Mouse (Mus musculus) effector memory CD4-positive, alpha-beta T cell, adult 5 months (primary cell): ENCODE results near the gene Pglyrp4. TPM values are rescaled to one million over a fixed set of nuclear protein-coding genes. Genes with fewer than 3 reads are reported as not detected.

Experiments used
- polyA plus RNA-seq: library from polyadenylated mRNA; unstranded; fragments of 100-300 nt; shearing (Covaris generic); gene quantifications from one replicate; pipeline ENCODE4 v1.2.1, GENCODE M21; 2017

Pglyrp4 gene
- polyA plus RNA-seq: not detected

GRCm38 (mm10) chr3:90726606-90727005, at the start of gene Pglyrp4:
TSS of gene Pglyrp4 (plus strand) at chr3:90726906.

GRCm38 (mm10) chr3:90695613-90696012, 31.1 kb upstream of the Pglyrp4 start, which contains the start of gene S100a9:
TSS of gene S100a9 (minus strand) at chr3:90695721.

GRCm38 (mm10) chr3:90777776-90778175, 51.1 kb downstream of the Pglyrp4 start, which contains the start of gene Gm5849:
TSS of gene Gm5849 (minus strand) at chr3:90777876.

Other genes starting within 250 kb of the Pglyrp4 start
- gene Snapin, start 235.9 kb upstream of the Pglyrp4 start, polyA plus RNA-seq: 56.9 TPM
- gene Chtop, start 217.4 kb upstream of the Pglyrp4 start, polyA plus RNA-seq: 165 TPM
- 1.1 TPM for gene S100a1, start 212.5 kb upstream of the Pglyrp4 start, polyA plus RNA-seq
- 123 TPM for gene S100a13, start 212.5 kb upstream of the Pglyrp4 start, polyA plus RNA-seq
- not detected for gene S100a14, start 200.1 kb upstream of the Pglyrp4 start, polyA plus RNA-seq
- gene S100a16, start 189.7 kb upstream of the Pglyrp4 start, polyA plus RNA-seq: not detected
- gene S100a3, start 166.3 kb upstream of the Pglyrp4 start, polyA plus RNA-seq: 2.3 TPM
- not detected for gene S100a2, start 136.7 kb upstream of the Pglyrp4 start, polyA plus RNA-seq
- not detected for gene Gm42674, start 125.0 kb upstream of the Pglyrp4 start, polyA plus RNA-seq
- gene S100a4, start 123.1 kb upstream of the Pglyrp4 start, polyA plus RNA-seq: 279 TPM
- not detected for gene S100a5, start 118.4 kb upstream of the Pglyrp4 start, polyA plus RNA-seq
- 579 TPM for gene S100a6, start 114.0 kb upstream of the Pglyrp4 start, polyA plus RNA-seq
- 0.39 TPM for gene S100a7a, start 72.9 kb upstream of the Pglyrp4 start, polyA plus RNA-seq
- not detected for gene S100a8, start 57.9 kb upstream of the Pglyrp4 start, polyA plus RNA-seq
- gene S100a9, start 31.2 kb upstream of the Pglyrp4 start, polyA plus RNA-seq: not detected
- not detected for gene Gm5849, start 51.0 kb downstream of the Pglyrp4 start, polyA plus RNA-seq